In the genomic region with DNA sequence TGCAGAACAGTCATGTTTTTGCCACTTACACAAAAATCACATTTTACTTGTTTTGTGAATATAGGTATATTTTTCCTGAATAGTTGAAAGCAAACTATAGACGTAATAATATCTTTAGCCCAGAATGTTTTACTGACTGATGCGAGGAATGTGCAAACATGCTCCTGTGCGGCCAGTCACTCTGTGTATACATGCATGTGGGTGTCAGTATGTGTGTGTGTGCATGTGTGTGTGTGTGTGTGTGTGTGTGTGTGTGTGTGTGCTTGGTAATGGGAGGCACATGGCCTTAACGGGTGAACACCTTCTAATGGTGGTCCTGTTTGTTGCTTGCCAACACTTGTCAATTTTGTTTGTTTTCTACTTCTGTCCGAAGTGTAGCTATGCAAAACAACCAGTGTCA, we compare ENCODE assay signal across 19 mouse cellular contexts.
DNase-seq lines count a peak whose midpoint lies in the region; ATAC-seq and TF ChIP-seq lines count a peak whose summit lies in the region.
"Had no signal": no experiment of that assay in that cellular context is flagged by ENCODE, and none has a peak within 500 bp of the region (broad histone marks: within the 10 kb centered on the region; RNA-seq: fewer than 3 reads in every experiment).

No protein-coding gene starts in this region.

- H3K4me2 ChIP-seq in midbrain, embryonic 14.5 days (ENCODE audit: low read length) = no peak overlapping the region
- H3K4me2 ChIP-seq: intestine, embryonic 15.5 days had no signal

- no peaks in the 10 kb centered on the region for H3K27me3 ChIP-seq in heart, adult 2 months (ENCODE audit: control insufficient read depth, insufficient read depth, low read length)
- H3K27me3 ChIP-seq in midbrain, embryonic 14.5 days (ENCODE audit: control insufficient read depth, insufficient read depth, low read length) = no peaks in the 10 kb centered on the region
- H3K27me3 ChIP-seq: CH12.LX; intestine, embryonic 15.5 days; Patski had no signal

- 94% methylated on average over 5 of the region's 5 CpGs for WGBS in heart, adult 2 months
- WGBS in midbrain, embryonic 14.5 days = 86% methylated on average over 5 of the region's 5 CpGs

- TF ChIP-seq CTCF in heart, adult 2 months (IDR thresholded peaks at IDR 0.05) = no peak
- no peak for TF ChIP-seq CTCF in layer of hippocampus, adult 2 months (conservative IDR thresholded peaks at IDR 0.05)
- TF ChIP-seq CTCF in cortical plate, adult 2 months (IDR thresholded peaks at IDR 0.05; ENCODE audit: extremely low read depth, insufficient read depth, low read length) = no peak

- no peak overlapping the region for H3K9ac ChIP-seq in heart, adult 2 months (ENCODE audit: low read depth, low read length)
- H3K9ac ChIP-seq in midbrain, embryonic 14.5 days (replicated peaks; ENCODE audit: low read length) = no peak overlapping the region
- H3K9ac ChIP-seq: intestine, embryonic 15.5 days had no signal

- intact Hi-C loops in heart, adult 2 months (cut with DNase I) = no loop called here

- no peaks in the 10 kb centered on the region for H3K9me3 ChIP-seq in midbrain, embryonic 14.5 days (ENCODE audit: control insufficient read depth, low read length)
- H3K9me3 ChIP-seq: forebrain, embryonic 10.5 days; heart, embryonic 10.5 days; intestine, embryonic 15.5 days had no signal

- no peaks in the 10 kb centered on the region for H3K36me3 ChIP-seq in heart, adult 2 months (ENCODE audit: control insufficient read depth, insufficient read depth, low read length)
- no peaks in the 10 kb centered on the region for H3K36me3 ChIP-seq in midbrain, embryonic 14.5 days (ENCODE audit: control insufficient read depth, insufficient read depth, low read length)
- H3K36me3 ChIP-seq: forebrain, embryonic 10.5 days; heart, embryonic 10.5 days; intestine, embryonic 15.5 days had no signal

- TF ChIP-seq EP300 in heart, adult 2 months (IDR thresholded peaks at IDR 0.05; ENCODE audit: insufficient read depth, low read depth, low read length) = no peak

- no peak overlapping the region for H3K4me3 ChIP-seq in heart, adult 2 months
- H3K4me3 ChIP-seq in layer of hippocampus, adult 2 months = no peak overlapping the region
- no peak overlapping the region for H3K4me3 ChIP-seq in cortical plate, adult 2 months (ENCODE audit: insufficient read depth, low read length)
- no peak overlapping the region for H3K4me3 ChIP-seq in midbrain, embryonic 14.5 days (replicated peaks; ENCODE audit: low read depth, low read length)
- H3K4me3 ChIP-seq: erythroblast, embryonic 14.5 days; forebrain, embryonic 10.5 days; gastrocnemius, adult 2 months; heart, embryonic 10.5 days; intestine, embryonic 15.5 days had no signal

- TF ChIP-seq POLR2A in heart, adult 2 months (IDR thresholded peaks at IDR 0.05; ENCODE audit: insufficient read depth, low read depth, low read length) = no peak
- TF ChIP-seq POLR2A in cortical plate, adult 2 months (IDR thresholded peaks at IDR 0.05; ENCODE audit: extremely low read depth, insufficient read depth, low read length) = no peak

- H3K79me2 ChIP-seq in heart, adult 2 months (replicated peaks; ENCODE audit: control insufficient read depth, insufficient read depth, low read length) = no peaks in the 10 kb centered on the region

- DNase-seq in heart, adult 11 months = peak; percentile 52
- no peak for DNase-seq in heart, adult 2 months
- no peak for DNase-seq in layer of hippocampus, adult 2 months (ENCODE audit: low spot score in 2 of 2)
- DNase-seq in layer of hippocampus, adult 11-12 months (ENCODE audit: low spot score) = no peak
- DNase-seq in midbrain, embryonic 14.5 days = no peak
- no peak for DNase-seq in natural killer cell, adult 2 months (ENCODE audit: low spot score in 2 of 2)
- DNase-seq in spleen, postnatal 14 days (ENCODE audit: low spot score in 2 of 2) = no peak
- DNase-seq: adrenal gland, postnatal 25 days; cerebellum, adult 8-10 months; cerebellum, postnatal 14 days had no signal

- ATAC-seq in midbrain, embryonic 14.5 days (ENCODE audit: low FRiP score, low TSS enrichment) = no peak
- ATAC-seq: activated CD4-positive, CD25-positive, alpha-beta regulatory T cell, adult 4 months; intestine, embryonic 15.5 days; Patski had no signal

- no peak overlapping the region for H3K27ac ChIP-seq in heart, adult 2 months
- peak overlapping the region; percentile 81 for H3K27ac ChIP-seq in layer of hippocampus, adult 2 months
- H3K27ac ChIP-seq in cortical plate, adult 2 months (ENCODE audit: insufficient read depth, low read length) = 0 out of 2 replicates have a peak overlapping the region, but pooled peaks have one; percentile 40
- H3K27ac ChIP-seq in midbrain, embryonic 14.5 days (replicated peaks; ENCODE audit: low read depth, low read length) = peak overlapping the region; percentile 76
- H3K27ac ChIP-seq: forebrain, embryonic 10.5 days; gastrocnemius, adult 2 months; heart, embryonic 10.5 days; intestine, embryonic 15.5 days had no signal

- no peaks in the 10 kb centered on the region; the same call in 1 of the 2 replicates for H3K4me1 ChIP-seq in heart, adult 2 months (ENCODE audit: control insufficient read depth, insufficient read depth, low read length)
- peaks cover 8% of the 10 kb centered on the region for H3K4me1 ChIP-seq in cortical plate, adult 2 months (ENCODE audit: control insufficient read depth, insufficient read depth, low read length)
- peaks cover 6% of the 10 kb centered on the region; the same call in 1 of the 2 replicates for H3K4me1 ChIP-seq in midbrain, embryonic 14.5 days (ENCODE audit: control insufficient read depth, insufficient read depth, low read length)
- H3K4me1 ChIP-seq: intestine, embryonic 15.5 days had no signal
